Mouse (Mus musculus) liver, adult 2 months (tissue): ENCODE data around the gene Prkag2. TPM values are rescaled to one million over a fixed set of nuclear protein-coding genes. Genes with fewer than 3 reads are reported as not detected.
A peak's percentile ranks its signal among the peaks of the same experiment; 100 is the strongest.

Experiments used
- DNase-seq: peaks from one replicate; pipeline ENCODE4 v3.0.0-alpha.2; 2011; ENCODE audit warnings: low read depth, low spot score; ENCODE audit errors: extremely low read depth
- H3K27ac ChIP-seq: fragments of 200-500 bp; replicated peaks from 2 replicates; pipeline ENCODE4 v1.5.1; 2012; ENCODE audit warnings: low read depth, mild to moderate bottlenecking, control low read depth, inconsistent platforms, low read length; ENCODE audit not compliant: insufficient read depth
- H3K27me3 ChIP-seq: fragments of 200-500 bp; 2 replicates; pipeline ENCODE4 v1.6.1; 2012; ENCODE audit warnings: mild to moderate bottlenecking, moderate library complexity, low read length, inconsistent platforms; ENCODE audit not compliant: control insufficient read depth, insufficient read depth
- H3K36me3 ChIP-seq: fragments of 200-500 bp; 2 replicates; pipeline ENCODE4 v1.6.1; 2012; ENCODE audit warnings: low read length, inconsistent platforms; ENCODE audit not compliant: control insufficient read depth, insufficient read depth
- H3K4me1 ChIP-seq: fragments of 200-500 bp; 2 replicates; pipeline ENCODE4 v1.6.1; 2011; ENCODE audit warnings: low read length; ENCODE audit not compliant: control insufficient read depth, insufficient read depth
- H3K4me3 ChIP-seq: fragments of 200-500 bp; 2 replicates; pipeline ENCODE4 v1.5.1; 2011; ENCODE audit warnings: low read depth, mild to moderate bottlenecking, control low read depth, low read length, moderate library complexity; ENCODE audit not compliant: insufficient read depth
- H3K79me2 ChIP-seq: fragments of 200-500 bp; 2 replicates; pipeline ENCODE4 v1.6.1; 2012; ENCODE audit warnings: inconsistent platforms, mild to moderate bottlenecking, low read length, moderate library complexity; ENCODE audit not compliant: control insufficient read depth, insufficient read depth
- H3K9ac ChIP-seq: fragments of 200-500 bp; 2 replicates; pipeline ENCODE4 v1.6.1; 2012; ENCODE audit warnings: low read depth, mild to moderate bottlenecking, control low read depth, inconsistent platforms, low read length
- CTCF ChIP-seq: fragments of 200-500 bp; IDR thresholded peaks from 2 replicates; pipeline ENCODE4 v1.5.1; 2011; ENCODE audit warnings: low read depth, low read length, control low read depth
- POLR2A ChIP-seq: fragments of 200-500 bp; IDR thresholded peaks from 2 replicates; pipeline ENCODE4 v1.6.1; 2011; ENCODE audit warnings: low read length, control low read depth; ENCODE audit not compliant: insufficient read depth; ENCODE audit errors: extremely low read depth
- WGBS: fragments of 180-500 bp; shearing (Covaris S2); methylation state at CpG from one replicate; pipeline ENCODE4 v1.1.7; 2018; 5-methylcytosine and 5-hydroxymethylcytosine counted together
- polyA plus RNA-seq: library from polyadenylated mRNA; depleted of rRNA; stranded (reverse); fragments of >200 nt; gene quantifications from 2 replicates; pipeline ENCODE4 v1.2.3, GENCODE M21; 2012
- total RNA-seq: library from RNA; depleted of rRNA; stranded (reverse); fragments of >200 nt; gene quantifications from 2 replicates; pipeline ENCODE4 v1.2.3, GENCODE M21; 2014

Prkag2 gene
- total and polyA plus RNA-seq, 2 experiments = 14.8 to 21.1 TPM

GRCm38 (mm10) chr5:24938046-24938822, 162.2 kb downstream of the Prkag2 start:
- 84% methylated on average over 5 of the region's 5 CpGs for WGBS
- Histone ChIP-seq H3K27ac (no peak overlapping the region), H3K36me3 (no peaks in the 10 kb centered on the region; the same call in 1 of the 2 replicates)

DNA sequence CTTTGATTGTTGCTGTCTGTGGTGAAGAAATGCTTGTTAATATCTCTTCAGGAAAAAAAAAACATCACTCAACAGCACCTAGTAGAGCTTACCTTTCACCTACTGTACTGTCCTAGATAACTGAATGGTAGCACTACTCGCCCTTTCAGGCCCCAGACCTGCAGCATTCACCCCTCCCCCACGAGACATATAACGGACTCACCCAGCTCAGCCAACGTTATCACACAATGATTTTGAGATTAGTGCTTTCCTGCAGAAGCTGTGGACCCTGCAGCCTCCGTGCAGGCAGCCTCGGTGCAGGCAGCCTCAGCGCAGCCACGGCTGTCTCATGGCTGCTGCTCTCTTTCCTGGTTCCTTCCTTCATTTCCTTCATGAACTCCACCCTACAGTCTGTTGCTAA, 164.0 kb downstream of the Prkag2 start:
- Histone ChIP-seq H3K79me2 (no peaks in the 10 kb centered on the region), H3K9ac (no peak overlapping the region), H3K4me1 (peaks cover 4% of the 10 kb centered on the region), H3K4me3 (no peak overlapping the region), H3K27me3 (no peaks in the 10 kb centered on the region), H3K36me3 (no peaks in the 10 kb centered on the region; the same call in 1 of the 2 replicates), H3K27ac (no peak overlapping the region)
- DNase-seq = no peak
- 52% methylated on average over 8 of the region's 8 CpGs for WGBS
- TF ChIP-seq CTCF (no peak), POLR2A (no peak)

More at GRCm38 (mm10) chr5:24938046-24938822, 162.2 kb downstream of the Prkag2 start:
- no peak for DNase-seq
- TF ChIP-seq CTCF (no peak), POLR2A (no peak)
- H3K79me2 ChIP-seq = no peaks in the 10 kb centered on the region
- H3K27me3 ChIP-seq = no peaks in the 10 kb centered on the region
- H3K4me1 ChIP-seq = 0 out of 2 replicates have a peak, but pooled peaks cover 3% of the 10 kb centered on the region
- no peak overlapping the region for H3K4me3 ChIP-seq
- no peak overlapping the region for H3K9ac ChIP-seq

- Histone ChIP-seq H3K4me1 (peaks cover 9% of the 10 kb centered on the region), H3K36me3 (no peaks in the 10 kb centered on the region; the same call in 1 of the 2 replicates), H3K27me3 (no peaks in the 10 kb centered on the region), H3K4me3 (no peak overlapping the region), H3K79me2 (no peaks in the 10 kb centered on the region), H3K9ac (no peak overlapping the region), H3K27ac (no peak overlapping the region)
- DNase-seq = no peak
- 92% methylated on average over 10 of the region's 10 CpGs for WGBS
- no peak for TF ChIP-seq CTCF
- no peak for TF ChIP-seq POLR2A
Measured at GRCm38 (mm10) chr5:24935446-24935845, 165.0 kb downstream of the Prkag2 start.

- WGBS = 97% methylated on average over 1 of the region's 1 CpGs
- H3K9ac ChIP-seq = no peak overlapping the region
- no peaks in the 10 kb centered on the region; the same call in 1 of the 2 replicates for H3K79me2 ChIP-seq
- no peaks in the 10 kb centered on the region for H3K27me3 ChIP-seq
- no peak overlapping the region for H3K4me3 ChIP-seq
- H3K4me1 ChIP-seq = peaks cover 9% of the 10 kb centered on the region
- DNase-seq = no peak
- no peak overlapping the region for H3K27ac ChIP-seq
- no peaks in the 10 kb centered on the region; the same call in 1 of the 2 replicates for H3K36me3 ChIP-seq
- peak; percentile 16; the same call in 1 of the 2 replicates for TF ChIP-seq CTCF
- TF ChIP-seq POLR2A = no peak
Measured at GRCm38 (mm10) chr5:24933760-24934159, 166.7 kb downstream of the Prkag2 start.

- Histone ChIP-seq H3K9ac (peak overlapping the region; percentile 53), H3K27me3 (no peaks in the 10 kb centered on the region), H3K79me2 (no peaks in the 10 kb centered on the region; the same call in 1 of the 2 replicates), H3K36me3 (no peaks in the 10 kb centered on the region), H3K4me1 (peaks cover 9% of the 10 kb centered on the region), H3K27ac (peak overlapping the region; percentile 92), H3K4me3 (peak overlapping the region; percentile 27; the same call in 1 of the 2 replicates)
- TF ChIP-seq CTCF (no peak), POLR2A (no peak)
- DNase-seq = peak; percentile 93
- WGBS = 35% methylated on average over 10 of the region's 10 CpGs
Measured at GRCm38 (mm10) chr5:24931578-24932185, 168.8 kb downstream of the Prkag2 start.
